In genomic region chr6:54606241-54606640, GRCm38 (mm10) we compare ENCODE assay signal across 29 mouse cellular contexts. TPM values are rescaled to one million over a fixed set of nuclear protein-coding genes. Genes with fewer than 3 reads are reported as not detected.
DNase-seq lines count a peak whose midpoint lies in the region; ATAC-seq and TF ChIP-seq lines count a peak whose summit lies in the region.
"Had no signal": no experiment of that assay in that cellular context is flagged by ENCODE, and none has a peak within 500 bp of the region (broad histone marks: within the 10 kb centered on the region; RNA-seq: fewer than 3 reads in every experiment).

No protein-coding gene starts in this region.

- ATAC-seq in liver, embryonic 11.5 days (replicated peaks; ENCODE audit: low FRiP score): no peak
- ATAC-seq: forebrain, embryonic 14.5 days; forebrain, postnatal 0 days; hindbrain, postnatal 0 days; inflammation-experienced regulatory T-cells, adult 6 months; intestine, embryonic 16.5 days; Patski had no signal

- no peak for TF ChIP-seq CTCF in gastrocnemius, adult 2 months (IDR thresholded peaks at IDR 0.05)

- no peak overlapping the region for H3K4me2 ChIP-seq in liver, embryonic 11.5 days
- H3K4me2 ChIP-seq: embryonic facial prominence, embryonic 12.5 days; embryonic facial prominence, embryonic 15.5 days; heart, embryonic 12.5 days; heart, embryonic 15.5 days; hindbrain, embryonic 14.5 days had no signal

- no peak overlapping the region for H3K4me3 ChIP-seq in gastrocnemius, adult 2 months
- H3K4me3 ChIP-seq in liver, embryonic 11.5 days (ENCODE audit: low read depth, low read length): no peak overlapping the region
- H3K4me3 ChIP-seq: embryonic facial prominence, embryonic 12.5 days; embryonic facial prominence, embryonic 15.5 days; heart, embryonic 12.5 days; heart, embryonic 15.5 days had no signal

- no peaks in the 10 kb centered on the region for H3K9me3 ChIP-seq in liver, embryonic 11.5 days (ENCODE audit: control insufficient read depth, low read length)
- H3K9me3 ChIP-seq: embryonic facial prominence, embryonic 15.5 days; heart, embryonic 15.5 days had no signal

- DNase-seq in gastrocnemius, adult 2 months: peak; percentile 35
- no peak for DNase-seq in gastrocnemius, postnatal 10 days
- DNase-seq in ovary, postnatal 36 days (ENCODE audit: low spot score): peak; percentile 30
- DNase-seq in ovary, postnatal 10 days (ENCODE audit: low spot score): no peak
- DNase-seq in gastrocnemius, postnatal 14 days: peak; percentile 17
- no peak for DNase-seq in liver, embryonic 11.5 days (ENCODE audit: low spot score)
- DNase-seq: adrenal gland, adult 2 months; adrenal gland, postnatal 14 days; B cell, adult 2 months; cerebellum, adult 11 months; cerebellum, adult 2 months; cerebellum, adult 9-11 months; cerebellum, postnatal 25 days; forebrain, postnatal 0 days; heart, postnatal 10 days; heart, postnatal 4 days had no signal

- no peak overlapping the region; the same call in 1 of the 2 replicates for H3K27ac ChIP-seq in gastrocnemius, adult 2 months
- H3K27ac ChIP-seq in liver, embryonic 11.5 days (ENCODE audit: low read depth, low read length): no peak overlapping the region
- H3K27ac ChIP-seq: embryonic facial prominence, embryonic 12.5 days; embryonic facial prominence, embryonic 15.5 days; heart, embryonic 15.5 days; hindbrain, embryonic 14.5 days; hindbrain, postnatal 0 days had no signal

- no peaks in the 10 kb centered on the region for H3K36me3 ChIP-seq in liver, embryonic 11.5 days (ENCODE audit: control insufficient read depth, insufficient read depth, low read length)

- no peak overlapping the region for H3K9ac ChIP-seq in liver, embryonic 11.5 days (ENCODE audit: low read depth, low read length)
- H3K9ac ChIP-seq: embryonic facial prominence, embryonic 12.5 days; embryonic facial prominence, embryonic 15.5 days; forebrain, postnatal 0 days; heart, embryonic 12.5 days; heart, embryonic 15.5 days; hindbrain, embryonic 14.5 days had no signal

- intact Hi-C loops in gastrocnemius, adult 2 months (cut with DNase I): no loop called here
- intact Hi-C loops in gastrocnemius, postnatal 14 days (cut with DNase I; ENCODE audit: low total_unique reads): no loop called here

- H3K27me3 ChIP-seq in liver, embryonic 11.5 days (replicated peaks; ENCODE audit: control insufficient read depth, insufficient read depth, low read length): no peaks in the 10 kb centered on the region
- H3K27me3 ChIP-seq: CH12.LX; embryonic facial prominence, embryonic 12.5 days; embryonic facial prominence, embryonic 15.5 days; heart, embryonic 12.5 days; heart, embryonic 15.5 days; Patski had no signal

- WGBS in liver, embryonic 11.5 days: 62% methylated on average over 4 of the region's 4 CpGs

- no peaks in the 10 kb centered on the region; the same call in 1 of the 2 replicates for H3K4me1 ChIP-seq in liver, embryonic 11.5 days (replicated peaks; ENCODE audit: control insufficient read depth, insufficient read depth, low read length)
- H3K4me1 ChIP-seq: embryonic facial prominence, embryonic 12.5 days; heart, embryonic 12.5 days; heart, embryonic 15.5 days had no signal

RNA-seq across cellular contexts. Expression of gene Fkbp14, which starts 9.1 kb away (rescaled TPM):
- 1 to 10 TPM; 3.4 to 6.3 TPM for total RNA-seq in gastrocnemius, adult 2 months (2021)
- total RNA-seq in gastrocnemius, postnatal 10 days (2021): 10 to 100 TPM; 20.9 to 26.6 TPM
- total RNA-seq in gastrocnemius, postnatal 14 days (2021): 10 to 100 TPM; 14.4 to 14.7 TPM
- 11.0 and 11.9 TPM in 2 replicates for polyA plus RNA-seq in liver, embryonic 11.5 days (2014; fragmentation: Nextera tagmentation; extraction: Ambion mirVana)
- polyA plus RNA-seq: inflammation-experienced regulatory T-cells, adult 6 months had no signal

RNA-seq across cellular contexts. Expression of gene Plekha8, which starts 11.3 kb away (rescaled TPM):
- 1 to 10 TPM; 3.3 to 4.0 TPM for total RNA-seq in gastrocnemius, adult 2 months (2021)
- total RNA-seq in gastrocnemius, postnatal 10 days (2021): 1 to 10 TPM; 6.0 to 7.5 TPM
- total RNA-seq in gastrocnemius, postnatal 14 days (2021): 1 to 10 TPM; 4.7 to 6.2 TPM
- 7.9 and 9.7 TPM in 2 replicates for polyA plus RNA-seq in liver, embryonic 11.5 days (2014; fragmentation: Nextera tagmentation; extraction: Ambion mirVana)

RNA-seq across cellular contexts. Expression of gene Scrn1, which starts 40.0 kb away (rescaled TPM):
- total RNA-seq in gastrocnemius, adult 2 months (2021): 1 to 10 TPM; 1.4 to 1.6 TPM
- total RNA-seq in gastrocnemius, postnatal 10 days (2021): 10 to 100 TPM; 14.3 to 15.9 TPM
- 1 to 10 TPM; 5.8 to 9.7 TPM for total RNA-seq in gastrocnemius, postnatal 14 days (2021)
- 2.9 and 3.0 TPM in 2 replicates for polyA plus RNA-seq in liver, embryonic 11.5 days (2014; fragmentation: Nextera tagmentation; extraction: Ambion mirVana)
- total RNA-seq: CH12.LX; common myeloid progenitor, adult 5-6 weeks had no signal
- polyA plus RNA-seq: G1E had no signal

Comparison
In these comparisons a context has a peak if more than half of its experiments do, and no peak if none do; other contexts are left out.
1. DNase-seq: peak in gastrocnemius, adult 2 months (single experiment), ovary, postnatal 36 days (single experiment) and gastrocnemius, postnatal 14 days (single experiment); none in gastrocnemius, postnatal 10 days (single experiment), ovary, postnatal 10 days (single experiment) and liver, embryonic 11.5 days (single experiment).